16 mouse cellular contexts compared by ENCODE assay signal in genomic region chrX:137017668-137018067, GRCm38 (mm10). TPM values are rescaled to one million over a fixed set of nuclear protein-coding genes. Genes with fewer than 3 reads are reported as not detected.
"Had no signal": no experiment of that assay in that cellular context is flagged by ENCODE, and none has a peak within 500 bp of the region (broad histone marks: within the 10 kb centered on the region; RNA-seq: fewer than 3 reads in every experiment).

No protein-coding gene starts in this region.

- H3K36me3 ChIP-seq: liver, embryonic 13.5 days; liver, embryonic 15.5 days; midbrain, embryonic 13.5 days; midbrain, embryonic 15.5 days; neural tube, embryonic 12.5 days; stomach, embryonic 15.5 days had no signal

- H3K9me3 ChIP-seq: liver, embryonic 13.5 days; liver, embryonic 15.5 days; megakaryocyte, embryonic 14.5 days; midbrain, embryonic 13.5 days; midbrain, embryonic 15.5 days; neural tube, embryonic 12.5 days; stomach, embryonic 15.5 days had no signal

- ATAC-seq: liver, postnatal 0 days; midbrain, embryonic 13.5 days; midbrain, embryonic 15.5 days had no signal

- H3K4me3 ChIP-seq: liver, embryonic 13.5 days; liver, embryonic 15.5 days; megakaryocyte, embryonic 14.5 days; midbrain, embryonic 13.5 days; midbrain, embryonic 15.5 days; neural tube, embryonic 12.5 days; stomach, embryonic 15.5 days had no signal

- H3K4me1 ChIP-seq: liver, embryonic 13.5 days; liver, embryonic 15.5 days; megakaryocyte, embryonic 14.5 days; midbrain, embryonic 13.5 days; midbrain, embryonic 15.5 days; neural tube, embryonic 12.5 days; stomach, embryonic 15.5 days had no signal

- DNase-seq: liver, embryonic 13.5 days; liver, postnatal 0 days; lung, embryonic 14.5 days; lung, postnatal 10 days; right cerebral cortex, postnatal 14 days; thymus, adult 2 months; thymus, postnatal 36 days had no signal

- H3K27ac ChIP-seq: liver, embryonic 13.5 days; liver, embryonic 15.5 days; macrophage; midbrain, embryonic 13.5 days; midbrain, embryonic 15.5 days; neural tube, embryonic 12.5 days; stomach, embryonic 15.5 days; stomach, postnatal 0 days had no signal

- H3K27me3 ChIP-seq: liver, embryonic 13.5 days; liver, embryonic 15.5 days; midbrain, embryonic 13.5 days; midbrain, embryonic 15.5 days; neural tube, embryonic 12.5 days; stomach, embryonic 15.5 days had no signal

- H3K9ac ChIP-seq: liver, embryonic 13.5 days; liver, embryonic 15.5 days; liver, postnatal 0 days; lung, embryonic 14.5 days; midbrain, embryonic 13.5 days; midbrain, embryonic 15.5 days; neural tube, embryonic 12.5 days; stomach, embryonic 15.5 days had no signal

- H3K4me2 ChIP-seq: liver, embryonic 13.5 days; liver, embryonic 15.5 days; lung, embryonic 14.5 days; midbrain, embryonic 11.5 days; midbrain, embryonic 13.5 days; midbrain, embryonic 15.5 days; neural tube, embryonic 12.5 days; stomach, embryonic 15.5 days had no signal

RNA-seq across cellular contexts. Expression of gene Zcchc18, which starts 24.7 kb away (rescaled TPM):
- polyA plus RNA-seq: macrophage had no signal

RNA-seq across cellular contexts. Expression of gene Tmsb15b1, which starts 41.0 kb away (rescaled TPM):
- polyA plus RNA-seq: macrophage had no signal
